Mouse (Mus musculus) heart, postnatal 4 days (tissue): ENCODE data around the gene Gm28635. TPM values are rescaled to one million over a fixed set of nuclear protein-coding genes. Genes with fewer than 3 reads are reported as not detected.

ENCODE experiments used
- DNase-seq: peaks from one replicate; pipeline ENCODE4 v3.0.0; 2021
- total RNA-seq, 2 experiments: library from RNA; stranded (reverse); gene quantifications; 2 replicates each; pipeline ENCODE4 v1.2.3; 2021

Gene Gm28635
- total RNA-seq = 10 to 100 TPM; 15.3 to 22.6 TPM

- peak; percentile 93 for DNase-seq
Observed at GRCm38 (mm10) chr2:84677968-84678880, at the start of gene Gm28635, which contains the start of gene Med19. Gm28635 (minus strand) TSS chr2:84678041. Med19 (plus strand) TSS chr2:84678402.

- DNase-seq = peak; percentile 96
Observed at GRCm38 (mm10) chr2:84727172-84727858, 49.5 kb upstream of the Gm28635 start, which contains the start of gene Clp1. Clp1 (minus strand) TSS chr2:84727350.

- no peak for DNase-seq
Observed at GRCm38 (mm10) chr2:84726716-84727115, 48.9 kb upstream of the Gm28635 start.

DNA sequence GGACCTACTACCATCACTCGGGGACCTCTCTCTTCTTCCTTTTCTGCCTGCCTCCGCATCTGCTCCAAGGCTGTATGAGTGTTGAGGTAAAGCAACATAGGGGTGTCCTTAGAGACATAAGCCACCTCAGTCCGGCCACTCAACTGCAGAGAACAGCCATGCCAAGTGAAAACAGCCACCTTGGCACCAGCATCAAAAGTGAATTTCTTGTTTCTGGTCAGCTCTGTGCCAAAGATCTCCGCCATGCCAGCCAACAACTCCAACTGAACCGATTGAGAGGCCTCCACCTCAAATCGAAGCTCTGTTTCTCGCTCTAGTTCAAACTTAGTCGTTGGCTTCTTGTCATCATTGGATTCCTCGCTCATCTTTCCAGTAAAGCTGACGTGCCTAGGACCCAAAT lies 47.9 kb upstream of the Gm28635 start:
- DNase-seq = no peak

- no peak for DNase-seq
Observed at GRCm38 (mm10) chr2:84723856-84724255, 46.0 kb upstream of the Gm28635 start.

- DNase-seq = no peak
Observed at GRCm38 (mm10) chr2:84721182-84721581, 43.3 kb upstream of the Gm28635 start.

GRCm38 (mm10) chr2:84720718-84721117 lies 42.9 kb upstream of the Gm28635 start:
- no peak for DNase-seq

DNA sequence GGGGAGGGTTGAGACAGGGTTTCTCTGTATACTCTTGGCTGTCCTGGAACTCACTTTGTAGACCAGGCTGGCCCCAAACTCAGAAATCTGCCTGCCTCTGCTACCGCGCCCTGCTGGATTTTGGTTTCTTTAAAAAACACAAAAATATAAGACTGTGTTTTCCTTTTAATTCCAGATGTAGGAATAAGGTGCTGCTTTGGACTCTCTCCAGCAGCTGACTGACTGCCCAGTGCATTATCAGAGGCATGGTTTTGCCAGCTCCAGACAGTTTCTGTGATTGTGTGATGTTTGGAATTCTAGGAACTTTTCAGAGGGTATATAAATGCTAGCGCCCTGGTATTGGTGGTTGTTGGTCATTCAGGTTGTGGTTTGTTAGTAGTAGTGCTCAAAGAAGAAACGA lies 39.5 kb upstream of the Gm28635 start:
- DNase-seq = peak; percentile 16

DNA sequence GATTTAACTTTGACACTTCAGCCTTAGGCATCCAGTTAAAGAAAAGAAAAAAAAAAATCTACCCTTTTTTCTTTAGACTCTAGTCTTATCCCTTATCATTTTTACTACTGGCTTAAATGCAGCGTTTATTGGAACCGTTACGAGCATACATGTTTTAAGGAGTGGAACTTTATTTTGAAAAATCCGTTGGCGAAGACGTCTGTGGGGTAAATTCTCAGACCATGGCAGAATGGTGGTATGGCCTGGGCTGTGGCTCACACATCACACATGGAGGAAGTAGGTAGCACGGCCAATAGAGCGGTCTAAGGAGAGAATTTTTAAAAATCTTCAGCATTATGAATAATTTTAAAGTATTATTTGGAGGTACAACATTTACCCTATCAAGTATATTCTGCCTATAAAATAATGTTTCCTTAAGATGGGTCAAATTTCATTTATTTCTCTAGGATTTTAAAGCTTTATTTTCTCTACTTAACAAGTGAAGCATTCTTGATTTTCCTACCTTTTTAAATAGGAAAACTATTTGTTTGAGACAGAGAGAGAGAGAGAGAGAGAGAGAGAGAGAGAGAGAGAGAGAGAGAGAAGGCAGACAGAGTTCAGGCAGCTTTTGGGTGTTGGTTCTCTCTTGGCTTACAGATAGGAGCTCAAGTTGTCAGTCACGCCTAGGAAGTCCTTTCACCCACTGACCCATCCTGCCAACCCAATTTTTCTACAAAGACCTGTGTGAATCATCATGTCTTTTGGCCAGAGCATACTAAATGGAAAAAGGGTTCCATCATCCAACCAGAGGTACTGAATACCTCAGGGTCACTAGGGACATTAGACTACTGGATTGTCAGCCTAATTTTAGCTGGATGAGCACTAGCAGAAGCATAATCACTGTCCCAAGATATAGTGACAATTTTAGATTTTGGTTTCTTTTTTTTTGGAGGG lies 38.8 kb upstream of the Gm28635 start:
- no peak for DNase-seq

GRCm38 (mm10) chr2:84715562-84716361 lies 37.9 kb upstream of the Gm28635 start:
- DNase-seq = no peak

DNA sequence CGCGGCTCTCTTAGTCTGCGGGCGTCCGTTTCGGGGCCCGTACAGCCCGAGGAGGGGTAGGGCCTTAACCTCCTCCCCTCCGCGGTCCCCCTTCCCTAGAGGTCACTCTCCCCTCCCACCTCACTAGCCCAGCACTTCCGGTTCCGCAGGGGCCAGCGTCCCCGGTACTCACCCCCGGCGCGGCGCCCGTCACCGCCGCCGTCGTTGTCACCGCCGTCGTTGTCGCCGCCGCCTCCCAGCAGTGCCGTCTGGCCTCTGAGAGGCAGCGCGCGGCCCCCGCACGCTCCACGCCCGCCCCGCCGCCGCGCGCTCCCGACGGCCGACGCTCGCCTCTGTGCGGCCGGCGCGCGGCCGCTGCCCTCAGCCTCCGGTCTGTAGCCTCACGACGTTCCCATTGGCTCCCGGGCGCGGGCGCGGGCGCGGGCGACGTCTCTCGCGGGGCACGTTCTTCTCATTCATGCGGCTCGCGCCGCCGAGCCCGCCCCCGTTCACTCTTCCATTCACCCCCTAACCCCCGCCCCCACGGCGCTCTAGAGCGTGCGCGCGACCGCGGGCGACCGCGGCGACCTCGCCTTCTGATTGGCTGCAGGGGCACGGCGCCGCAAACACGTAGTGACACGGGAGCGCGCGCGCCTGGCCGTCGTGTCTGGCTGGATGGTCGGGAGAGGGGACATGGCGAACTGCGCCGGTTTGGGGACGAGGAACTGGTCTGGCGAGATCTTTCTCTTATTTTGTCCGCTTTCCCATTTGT lies 37.1 kb upstream of the Gm28635 start, which contains the start of gene Zdhhc5:
Gene Zdhhc5 (minus strand): TSS at position 370 of the 751 bp plus-strand sequence.
- DNase-seq = peak; percentile 99

- no peak for DNase-seq
Observed at GRCm38 (mm10) chr2:84714422-84714810, 36.6 kb upstream of the Gm28635 start.

GRCm38 (mm10) chr2:84711898-84712297 lies 34.1 kb upstream of the Gm28635 start:
- no peak for DNase-seq

DNA sequence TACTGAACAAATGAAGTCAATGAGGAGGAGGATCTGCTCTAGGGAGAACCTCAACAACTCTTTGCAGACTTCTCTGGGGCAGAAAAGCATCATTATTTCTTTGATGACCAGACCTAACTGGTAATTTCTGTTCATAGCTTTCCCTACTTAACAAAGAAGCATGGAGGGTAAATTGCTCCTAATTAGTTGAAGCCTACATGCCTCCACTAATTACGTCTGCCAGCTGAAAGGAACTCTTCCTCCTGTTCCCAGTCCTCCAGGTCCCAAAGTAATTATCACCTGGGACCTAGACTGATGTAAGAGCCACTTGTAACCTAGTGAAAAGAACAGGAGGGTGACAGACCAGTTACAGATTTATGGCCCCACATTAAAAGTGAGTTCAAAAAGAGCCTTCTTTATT lies 29.7 kb upstream of the Gm28635 start:
- DNase-seq = no peak

DNA sequence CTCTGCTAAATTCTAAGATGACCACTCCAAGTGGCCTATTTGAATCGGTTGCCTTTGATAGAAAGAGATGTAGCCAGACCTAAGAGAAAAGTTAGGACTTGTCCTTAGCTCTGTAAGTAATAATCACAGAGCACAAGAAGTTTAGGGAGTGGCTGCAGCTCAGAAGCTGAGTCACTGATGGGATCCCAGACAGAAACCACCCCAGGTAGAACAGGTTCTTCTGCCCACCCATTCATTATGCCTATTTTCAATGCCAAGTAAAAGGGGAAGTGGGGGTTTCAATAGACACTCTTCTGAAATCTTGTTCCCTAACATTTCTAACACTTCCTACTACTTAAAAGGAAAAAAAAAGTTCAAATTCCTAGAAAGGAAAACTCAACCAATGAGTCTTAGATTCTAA lies 27.5 kb upstream of the Gm28635 start:
- no peak for DNase-seq

GRCm38 (mm10) chr2:84704329-84704728 lies 26.5 kb upstream of the Gm28635 start:
- no peak for DNase-seq

DNA sequence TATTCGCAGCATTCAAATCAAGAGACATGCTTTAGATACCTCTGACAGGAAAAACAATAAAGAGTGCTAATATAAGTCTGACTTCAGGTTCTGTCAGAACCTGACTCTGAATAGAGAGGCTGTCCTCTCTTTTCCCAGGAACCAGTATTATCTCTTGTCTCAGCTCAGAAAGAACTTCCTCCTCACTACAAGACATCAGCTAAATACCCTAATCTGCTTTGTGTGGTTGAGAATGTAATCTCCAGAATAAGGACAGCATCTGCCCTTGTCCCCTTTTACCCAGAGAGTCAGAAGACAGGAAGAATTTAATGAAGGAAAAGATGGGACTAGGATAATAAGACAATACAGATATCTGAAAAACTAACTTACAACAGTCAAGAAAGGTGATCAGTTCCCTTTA lies 25.7 kb upstream of the Gm28635 start:
- DNase-seq = no peak

DNA sequence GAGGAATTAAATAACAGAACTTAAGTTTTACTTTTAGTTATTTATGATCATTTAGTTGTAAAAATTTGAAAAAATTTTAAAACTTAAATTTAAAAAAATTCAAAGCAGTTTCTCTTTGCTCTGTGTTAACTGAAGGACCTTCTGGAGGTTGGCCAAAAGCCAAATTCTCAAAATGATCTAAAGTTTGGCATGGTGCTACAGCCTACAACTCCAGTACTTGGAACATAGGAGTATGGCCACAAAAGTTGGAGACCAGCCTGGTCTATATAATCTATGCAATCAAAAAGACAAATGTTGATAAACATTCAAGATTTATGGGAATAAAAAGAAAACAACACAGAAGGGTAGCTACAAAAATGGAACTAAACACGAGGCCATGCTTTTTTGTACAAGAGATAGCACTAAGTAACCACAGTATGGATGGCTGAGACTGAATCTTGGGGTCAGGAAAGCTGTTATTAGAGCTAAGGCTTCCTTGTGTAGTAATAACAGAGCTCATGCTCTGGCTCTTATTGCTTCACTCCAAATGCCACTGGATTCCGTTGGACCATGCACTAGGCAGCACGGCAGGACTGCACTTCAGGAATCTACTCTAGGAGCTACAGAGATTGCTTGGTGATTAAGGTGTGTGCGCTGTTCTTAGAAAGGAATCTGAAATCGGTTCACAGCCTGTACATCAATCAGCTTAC lies 17.3 kb upstream of the Gm28635 start:
- DNase-seq = no peak

DNA sequence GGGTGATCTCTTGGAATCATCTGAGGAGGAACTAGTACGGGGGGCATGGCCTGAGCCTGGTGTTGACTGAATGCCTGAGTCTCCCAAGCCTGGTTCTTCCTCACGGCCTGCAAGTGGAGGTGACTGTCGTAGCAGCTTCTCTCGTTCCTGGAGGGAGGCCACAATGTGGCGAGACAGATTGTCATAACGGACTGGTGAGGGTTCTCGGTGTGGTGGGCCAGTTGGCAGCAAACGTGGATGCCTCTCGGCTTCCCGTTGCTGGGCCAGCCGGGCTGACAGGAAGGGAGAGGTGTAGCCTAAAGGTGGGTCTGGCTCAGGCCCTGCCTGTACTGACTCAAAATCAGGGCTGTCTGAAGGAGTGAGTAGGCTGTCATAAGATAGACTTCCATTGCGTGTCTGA lies 12.2 kb upstream of the Gm28635 start:
- no peak for DNase-seq
